Mouse (Mus musculus): Measurements from ENCODE around the gene Appl1. TPM values are rescaled to one million over a fixed set of nuclear protein-coding genes. Genes with fewer than 3 reads are reported as not detected.

Appl1 gene
- total RNA-seq, 2 experiments from 2014 or later: 18.6 to 21.6 TPM

GRCm38 (mm10) chr14:26887244-26887643, 83.8 kb downstream of the Appl1 start:
- no peak for DNase-seq
- no peak overlapping the region for H3K27ac ChIP-seq
- H3K4me3 ChIP-seq: no peak overlapping the region
- TF ChIP-seq CTCF (IDR thresholded peaks at IDR 0.05): no peak
- intact Hi-C loops (cut with DNase I): no loop called here

- no peak overlapping the region for H3K4me3 ChIP-seq
- TF ChIP-seq CTCF (IDR thresholded peaks at IDR 0.05): no peak
- DNase-seq: no peak
- intact Hi-C loops (cut with DNase I): no loop called here
- H3K27ac ChIP-seq: no peak overlapping the region
Measured at GRCm38 (mm10) chr14:26881700-26882099, 89.3 kb downstream of the Appl1 start.

GRCm38 (mm10) chr14:26879976-26880375, 91.1 kb downstream of the Appl1 start:
- Histone ChIP-seq H3K27ac (no peak overlapping the region), H3K4me3 (no peak overlapping the region)
- no peak for TF ChIP-seq CTCF (IDR thresholded peaks at IDR 0.05)
- intact Hi-C loops (cut with DNase I): no loop called here
- no peak for DNase-seq

GRCm38 (mm10) chr14:26878756-26879155, 92.3 kb downstream of the Appl1 start:
- no peak for TF ChIP-seq CTCF (IDR thresholded peaks at IDR 0.05)
- Histone ChIP-seq H3K4me3 (no peak overlapping the region), H3K27ac (no peak overlapping the region)
- intact Hi-C loops (cut with DNase I): no loop called here
- no peak for DNase-seq

Other genes starting within 250 kb of the Appl1 start
- 100 to 1,000 TPM; 118 to 142 TPM for gene Asb14, start 76.7 kb downstream of the Appl1 start, total RNA-seq (2021)
- gene Hesx1, start 23.2 kb upstream of the Appl1 start, total RNA-seq (2021): not detected
- 1 to 10 TPM; 2.1 to 3.0 TPM for gene Il17rd, start 67.7 kb upstream of the Appl1 start, total RNA-seq (2021)
- 10 to 100 TPM in 1 of 2 experiments, 1 to 10 TPM in 1; 8.5 to 20.0 TPM for gene Arhgef3, start 143.7 kb upstream of the Appl1 start, total RNA-seq (2021)

All from gastrocnemius, adult 2 months (tissue).